Mouse (Mus musculus) naive thymus-derived CD4-positive, alpha-beta T cell, adult 2 months (primary cell): ENCODE measurements around the gene Prkca.

Experiments used
- DNase-seq: peaks from one replicate; pipeline ENCODE4 v3.0.0-alpha.2; 2011; ENCODE audit warnings: low read depth

The Prkca gene

DNA sequence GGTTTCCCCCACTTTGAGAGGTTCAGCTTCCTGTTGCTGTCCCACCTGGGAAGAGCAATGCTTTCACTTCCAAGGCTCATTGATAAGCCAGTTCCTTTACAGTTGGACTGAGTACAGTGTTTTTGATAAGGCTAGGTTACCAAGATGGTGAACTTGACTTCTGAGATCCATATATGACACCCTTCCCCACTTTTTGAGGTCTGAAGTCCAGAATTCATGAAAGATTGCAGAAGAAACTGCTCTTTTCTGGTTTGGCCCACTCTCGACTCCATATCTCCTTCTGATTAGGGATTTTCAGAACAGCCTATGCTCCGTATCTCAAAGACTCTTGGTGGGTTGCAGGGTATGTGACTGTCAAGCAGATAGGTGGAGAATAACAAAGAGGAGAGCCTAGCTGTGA is 406.8 kb downstream of the Prkca start:
- no peak for DNase-seq

DNA sequence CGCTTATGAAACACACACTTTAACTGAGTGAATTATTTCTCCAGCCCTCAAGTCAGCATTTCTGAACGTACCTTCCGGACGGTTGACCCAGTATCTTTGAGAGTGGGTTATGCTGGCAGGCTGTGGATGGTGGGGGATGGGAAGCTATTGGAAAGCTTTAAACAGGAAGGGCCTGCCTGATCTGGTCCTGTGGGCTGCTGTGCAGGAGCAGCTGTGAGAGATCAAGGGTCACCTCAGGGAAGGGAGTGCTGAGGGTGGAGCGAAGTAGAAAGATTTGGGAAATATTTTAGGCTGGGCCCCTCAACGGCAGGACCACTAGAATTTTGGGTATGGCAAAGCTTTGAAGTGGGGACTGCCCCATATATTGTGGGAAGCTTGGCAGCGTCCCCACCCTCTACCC is 412.0 kb downstream of the Prkca start:
- no peak for DNase-seq

DNA sequence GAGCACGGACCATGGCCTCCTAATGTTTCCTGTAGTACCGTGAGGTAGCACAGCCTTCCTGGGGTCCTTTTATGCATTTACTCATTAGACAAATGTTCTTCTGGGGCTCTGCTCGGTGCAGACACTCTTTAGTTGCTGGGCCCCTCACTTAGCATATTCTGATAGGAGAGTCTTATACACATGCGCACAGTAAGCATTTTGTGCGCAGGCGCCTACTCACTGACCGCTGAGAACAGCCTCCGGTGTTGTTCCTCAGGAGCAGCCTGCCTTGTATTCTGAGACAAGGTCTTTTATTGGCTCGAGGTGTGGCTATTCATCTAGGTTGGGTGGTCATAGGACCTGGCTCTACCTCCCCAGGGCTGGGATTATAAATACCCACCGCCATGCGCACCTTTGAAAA is 412.4 kb downstream of the Prkca start:
- DNase-seq: no peak

DNA sequence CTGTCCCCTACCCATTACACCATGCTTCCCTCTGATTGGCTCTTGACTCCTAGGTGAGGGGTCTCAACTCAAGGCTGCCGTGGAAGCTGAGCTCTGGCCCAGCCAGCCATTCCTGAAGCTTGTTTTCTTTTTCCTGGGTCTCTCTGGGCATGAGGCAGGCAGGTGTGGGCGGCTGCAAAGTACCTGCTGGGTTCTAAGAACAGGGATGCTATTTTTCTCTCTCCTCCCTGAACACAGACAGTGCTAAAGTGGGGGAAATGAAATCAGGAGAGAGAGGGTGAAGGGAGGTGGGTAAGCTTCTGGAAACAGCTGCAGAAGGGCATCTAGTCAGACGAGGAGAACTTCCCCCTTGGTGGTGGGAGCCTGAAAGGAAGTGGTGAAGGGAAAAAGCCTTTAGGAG is 414.0 kb downstream of the Prkca start:
- DNase-seq: no peak

DNA sequence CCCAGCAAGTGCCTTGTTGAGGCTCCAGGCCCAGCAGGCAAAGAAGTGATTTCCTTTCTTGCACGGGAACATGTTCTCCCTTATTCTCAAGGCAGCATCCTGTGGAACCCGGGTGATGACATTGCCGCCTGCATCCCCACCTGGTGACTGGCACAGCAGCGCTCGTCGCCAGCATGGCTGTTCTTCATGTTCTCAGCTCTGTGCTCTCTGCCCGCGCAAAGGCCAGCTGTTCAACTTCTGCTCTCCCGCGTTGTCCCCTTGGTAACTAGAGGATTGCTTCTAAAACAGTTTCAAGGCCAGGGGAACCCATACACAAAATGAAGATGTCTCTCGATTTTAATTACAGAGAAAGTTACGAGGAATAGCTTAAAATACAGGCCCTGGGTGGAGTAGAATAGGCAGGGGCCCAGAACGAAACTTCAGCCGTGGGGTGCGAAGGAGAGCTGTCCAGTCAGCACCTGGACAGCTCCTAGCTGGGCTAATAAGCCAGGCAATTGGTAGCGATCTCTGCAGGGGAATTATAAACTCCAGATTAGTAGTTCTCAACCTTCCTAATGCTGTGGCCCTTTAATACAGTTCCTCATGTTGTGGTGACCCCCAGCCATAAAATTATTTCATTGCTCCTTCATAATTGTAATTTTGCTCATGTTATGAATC is 423.7 kb downstream of the Prkca start:
- no peak for DNase-seq

DNA sequence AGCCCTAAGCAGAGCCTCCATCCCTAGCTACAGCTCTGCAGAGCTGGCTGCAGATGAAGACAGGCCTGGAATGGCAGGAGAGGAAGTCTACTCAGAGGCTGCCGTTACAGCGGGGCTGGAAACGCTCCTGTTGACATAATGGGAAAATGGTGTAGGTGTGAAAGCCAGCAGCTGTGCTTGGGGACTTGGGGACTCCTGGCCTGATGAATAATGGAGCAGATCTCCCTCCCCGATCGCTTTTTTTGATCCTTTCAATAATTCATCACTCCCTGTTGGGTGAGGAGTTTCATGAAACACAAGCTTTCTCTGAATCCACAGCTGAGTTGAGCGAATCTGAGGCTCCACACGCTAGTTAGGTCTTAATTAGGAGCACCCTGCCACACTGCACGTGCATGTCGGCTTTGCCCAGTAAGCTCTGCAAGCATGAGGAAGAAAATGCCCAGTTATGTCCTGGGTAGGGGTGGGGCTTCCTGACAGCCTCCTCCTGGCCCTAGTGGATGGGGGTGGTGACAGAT is 425.9 kb downstream of the Prkca start:
- DNase-seq: no peak

DNA sequence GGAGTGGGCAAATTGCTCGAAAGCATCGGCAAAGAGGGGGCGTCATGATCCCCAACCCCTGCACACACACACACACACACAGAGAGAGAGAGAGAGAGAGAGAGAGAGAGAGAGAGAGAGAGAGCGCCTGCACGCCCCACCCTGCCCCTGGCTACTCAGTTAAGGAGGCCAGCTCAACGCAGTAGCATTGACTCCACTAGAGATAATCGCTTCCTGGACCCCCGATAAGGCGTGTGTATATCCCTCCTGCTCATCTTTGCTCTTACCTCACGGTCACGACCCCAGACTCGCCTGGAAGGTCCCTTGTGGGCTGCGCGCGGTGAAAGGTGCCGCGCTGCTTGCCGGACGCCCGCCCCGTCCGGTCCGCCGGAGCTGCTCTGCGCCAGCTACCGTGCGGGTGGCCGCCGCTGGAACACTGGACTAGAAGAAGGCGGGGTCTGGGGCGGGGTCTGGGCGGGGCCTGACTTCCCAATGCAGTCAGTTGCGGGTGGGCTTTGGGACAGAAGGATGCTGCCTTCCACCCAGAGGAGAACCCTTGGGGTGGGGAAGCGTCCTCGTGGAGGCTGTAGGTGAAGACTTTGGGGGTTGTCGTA is 429.0 kb downstream of the Prkca start, which contains the start of gene Cacng5:
Gene Cacng5 (minus strand): TSS at position 422 of the 593 bp plus-strand sequence.
- DNase-seq: no peak

DNA sequence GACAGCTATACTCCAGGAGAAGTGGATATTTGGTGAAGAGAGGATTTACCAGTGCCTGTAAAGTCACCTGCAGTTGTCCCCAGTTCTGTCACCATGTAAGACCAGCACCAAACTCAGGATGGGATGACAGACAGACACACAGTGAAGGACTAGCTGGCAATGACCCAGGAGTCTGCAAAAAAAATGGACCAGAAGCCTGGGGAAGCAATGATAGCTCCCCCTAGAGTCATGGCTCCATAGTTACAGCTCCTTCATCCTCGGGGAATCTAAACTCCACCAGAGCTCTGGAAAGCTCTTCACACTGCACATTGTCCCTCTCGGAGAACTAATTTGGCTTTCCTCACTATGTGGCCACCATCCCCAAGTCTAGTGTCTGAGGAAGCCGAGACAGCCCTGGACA is 430.4 kb downstream of the Prkca start:
- DNase-seq: no peak

DNA sequence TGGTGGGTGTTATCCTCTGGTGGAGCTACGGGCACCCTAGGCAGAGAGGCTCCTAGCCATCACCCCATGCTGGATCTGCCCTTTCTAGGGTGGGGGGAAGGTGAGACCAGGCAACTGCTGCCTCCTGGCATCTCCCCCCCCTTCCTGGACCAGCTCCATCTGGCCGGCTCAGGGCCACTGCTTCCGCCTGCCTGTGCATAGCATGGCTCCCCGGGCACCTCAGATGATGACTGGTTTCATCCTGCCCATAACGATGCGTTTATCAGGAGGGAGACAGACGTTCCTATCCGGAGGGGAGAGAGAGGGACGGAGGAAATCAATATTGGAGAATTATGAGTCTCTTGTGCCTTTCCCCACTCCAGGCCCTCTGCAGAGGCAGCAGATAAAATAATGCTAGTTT is 438.4 kb downstream of the Prkca start:
- no peak for DNase-seq

DNA sequence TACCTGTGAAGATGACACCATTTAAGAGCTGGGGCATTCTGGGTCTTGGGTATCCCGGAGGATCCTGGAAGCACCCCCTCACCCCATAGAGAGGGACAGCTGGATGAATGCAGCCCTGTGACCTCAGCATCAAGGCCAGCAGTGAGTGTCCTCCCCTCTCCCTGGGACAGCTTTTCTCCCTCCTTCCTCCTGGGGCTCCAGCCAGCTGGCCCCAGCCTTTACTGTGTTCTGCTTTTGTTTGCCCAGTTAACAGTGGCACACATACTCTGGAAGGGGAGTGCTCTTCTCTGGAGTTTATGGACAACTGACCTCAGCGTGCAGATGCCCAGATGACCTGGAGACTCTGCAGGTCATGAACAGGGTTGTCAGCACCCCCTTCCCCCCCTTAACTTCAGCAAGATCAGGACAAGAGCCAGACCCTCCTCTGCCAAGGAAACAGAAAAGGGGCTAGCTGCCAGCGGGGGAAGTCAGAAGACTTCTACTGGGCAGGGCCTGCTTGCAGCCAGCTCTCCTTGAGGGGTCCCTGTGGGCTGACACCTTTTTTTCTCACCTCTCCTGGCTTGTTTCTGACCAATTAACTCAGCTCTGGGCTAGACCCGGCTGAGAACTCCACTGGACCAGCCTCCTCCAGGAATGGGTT is 439.6 kb downstream of the Prkca start:
- DNase-seq: no peak

DNA sequence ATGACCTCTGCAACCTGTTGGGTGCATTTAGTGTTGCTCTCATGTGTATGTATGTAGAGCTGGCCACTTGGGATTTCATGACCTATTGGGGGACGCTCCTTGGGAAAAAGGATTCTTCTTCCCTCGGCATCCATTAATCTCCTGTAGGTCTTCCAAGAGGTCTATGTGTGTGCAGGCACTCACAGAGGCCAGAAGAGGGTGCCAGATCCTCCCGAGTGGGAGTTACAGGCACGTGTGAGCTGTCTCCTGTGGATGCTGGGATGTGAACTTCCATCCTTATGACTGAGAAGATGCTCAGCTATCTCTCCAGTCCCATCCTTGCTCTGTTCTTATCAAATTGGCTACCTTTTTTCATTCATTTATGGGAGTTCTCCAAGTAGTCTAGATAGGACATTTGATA is 443.3 kb downstream of the Prkca start:
- DNase-seq: no peak

DNA sequence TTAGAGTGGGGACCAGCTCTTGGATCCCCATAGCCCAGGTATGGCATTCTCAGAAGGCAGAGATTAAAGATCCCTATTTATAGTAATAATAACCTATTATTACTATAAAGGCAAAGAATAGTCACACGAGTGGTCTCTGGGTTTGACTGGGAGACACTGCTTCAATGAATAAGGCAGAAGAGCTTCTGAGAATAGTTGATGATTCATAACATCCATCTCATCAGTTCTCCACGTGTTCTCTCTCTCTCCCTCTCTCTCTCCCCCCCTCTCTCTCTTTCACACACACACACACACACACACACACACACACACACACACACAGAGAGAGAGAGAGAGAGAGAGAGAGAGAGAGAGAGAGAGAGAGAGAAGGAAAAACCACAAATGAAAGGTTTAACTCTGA is 445.0 kb downstream of the Prkca start:
- DNase-seq: no peak

DNA sequence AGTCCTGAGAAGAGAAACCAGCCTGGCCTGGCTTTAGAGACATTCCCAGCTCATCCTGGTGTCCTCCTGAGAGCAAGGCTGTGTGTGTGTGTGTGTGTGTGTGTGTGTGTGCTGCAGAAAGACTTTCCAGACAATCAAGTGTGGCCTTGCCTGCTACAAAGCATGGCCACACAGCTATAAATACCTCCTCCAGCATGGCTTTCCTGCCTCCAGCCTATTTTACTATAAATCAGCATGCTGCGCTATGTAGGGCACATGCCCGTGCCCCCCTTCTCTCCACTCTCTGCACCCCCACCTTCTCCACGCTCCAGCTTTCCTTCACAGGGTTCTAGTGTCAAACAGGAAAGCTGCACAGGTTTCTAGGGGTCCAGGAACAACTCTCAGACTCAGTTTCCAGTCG is 448.1 kb downstream of the Prkca start:
- no peak for DNase-seq

DNA sequence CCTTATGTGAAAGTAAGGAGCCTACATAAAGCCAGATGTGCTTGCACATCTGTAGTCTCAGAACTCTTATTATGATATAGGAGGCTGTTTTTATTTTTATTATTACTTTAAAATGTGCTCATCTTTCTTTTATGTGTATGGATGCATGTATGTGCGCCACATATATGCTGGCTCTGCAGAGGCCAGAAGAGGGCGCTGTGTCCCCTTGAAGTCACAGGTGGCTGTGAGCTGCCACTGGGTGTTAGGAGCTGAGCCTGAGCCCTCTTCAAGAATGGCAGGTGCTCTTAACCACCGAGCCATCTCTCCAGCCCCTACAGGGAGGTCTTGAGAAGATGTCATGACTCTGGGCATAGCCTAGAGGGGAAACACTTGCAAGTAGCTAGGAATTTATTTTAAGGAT is 452.4 kb downstream of the Prkca start:
- DNase-seq: no peak

DNA sequence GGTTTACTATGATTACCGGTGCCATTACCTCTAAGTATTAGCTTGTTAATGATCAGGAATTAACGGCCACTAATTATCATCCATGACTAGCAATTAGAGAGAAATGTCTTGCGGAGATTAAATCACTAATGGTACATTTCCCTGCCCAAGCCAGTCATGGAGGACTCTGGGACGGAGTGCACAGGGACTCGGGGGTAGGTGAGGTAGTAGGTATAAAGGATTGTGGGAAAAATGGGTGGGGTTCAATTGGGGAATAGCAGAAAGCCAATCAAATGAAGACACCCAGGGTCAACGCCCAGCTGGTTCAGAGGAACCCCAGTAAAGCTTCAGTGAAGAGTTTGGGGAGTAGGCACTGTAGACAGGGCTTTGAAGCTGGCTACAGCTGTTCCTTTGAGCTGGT is 456.4 kb downstream of the Prkca start:
- DNase-seq: no peak
